12 mouse cellular contexts compared by ENCODE assay signal in the genomic region with DNA sequence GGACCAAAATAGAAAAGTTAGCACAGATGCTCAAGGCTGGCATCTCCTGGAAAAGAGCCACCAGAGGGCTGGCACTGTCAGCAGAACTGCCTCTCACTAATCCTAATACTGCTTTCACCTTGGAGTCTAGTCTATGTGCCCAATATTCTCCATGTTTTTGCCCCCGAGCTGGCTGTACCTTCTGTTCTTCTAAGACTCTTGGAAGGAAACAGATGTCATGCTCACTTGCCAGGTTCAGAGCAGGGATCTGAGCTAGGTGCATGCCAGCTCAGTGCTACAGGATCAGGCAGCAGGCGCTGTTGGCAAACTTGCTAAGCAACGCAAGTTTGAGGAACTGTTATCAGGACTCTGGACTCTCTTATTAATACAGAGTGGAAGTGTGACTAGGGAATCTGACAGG.
A peak's percentile ranks its signal among the peaks of the same experiment; 100 is the strongest.
DNase-seq lines count a peak whose midpoint lies in the region; ATAC-seq lines count a peak whose summit lies in the region.
"Had no signal": no experiment of that assay in that cellular context is flagged by ENCODE, and none has a peak within 500 bp of the region (broad histone marks: within the 10 kb centered on the region; RNA-seq: fewer than 3 reads in every experiment).

No protein-coding gene starts in this region.

- H3K9me3 ChIP-seq in kidney, embryonic 14.5 days (ENCODE audit: control insufficient read depth, low read length) = no peaks in the 10 kb centered on the region

- H3K27me3 ChIP-seq in kidney, embryonic 14.5 days (ENCODE audit: control insufficient read depth, insufficient read depth, low read length) = no peaks in the 10 kb centered on the region

- ATAC-seq in kidney, embryonic 14.5 days (ENCODE audit: low FRiP score, low TSS enrichment) = no peak
- ATAC-seq: activated CD4-positive, CD25-positive, alpha-beta regulatory T cell, adult 4 months had no signal

- no peaks in the 10 kb centered on the region for H3K4me1 ChIP-seq in kidney, embryonic 14.5 days (ENCODE audit: control insufficient read depth, insufficient read depth, low read length)

- H3K27ac ChIP-seq in kidney, embryonic 14.5 days (ENCODE audit: low read depth, low read length) = no peak overlapping the region
- H3K27ac ChIP-seq: layer of hippocampus, adult 2 months had no signal

- H3K36me3 ChIP-seq in kidney, embryonic 14.5 days (ENCODE audit: control insufficient read depth, insufficient read depth, low read length) = no peaks in the 10 kb centered on the region

- peak; percentile 5 for DNase-seq in layer of hippocampus, adult 11-12 months (ENCODE audit: low spot score)
- no peak for DNase-seq in layer of hippocampus, postnatal 25 days (ENCODE audit: extremely low spot score in 1 of 2, low spot score in 1 of 2)
- DNase-seq in cerebellum, postnatal 36 days = peak; percentile 24 to 48
- DNase-seq in layer of hippocampus, postnatal 14 days (ENCODE audit: low spot score in 2 of 2) = peak; percentile 9 to 44
- DNase-seq in skeletal muscle tissue, adult 2 months (ENCODE audit: low read depth, low spot score) = peak; percentile 49
- DNase-seq in ovary, postnatal 10 days (ENCODE audit: low spot score) = no peak
- no peak for DNase-seq in lung, postnatal 14 days
- DNase-seq: lung, adult 2 months; retina, postnatal 1 day had no signal

- no peak overlapping the region for H3K4me2 ChIP-seq in kidney, embryonic 14.5 days (replicated peaks; ENCODE audit: low read depth, low read length)

- 90% methylated on average over 3 of the region's 3 CpGs for WGBS in kidney, embryonic 14.5 days

- H3K9ac ChIP-seq in kidney, embryonic 14.5 days (ENCODE audit: low read depth, low read length) = no peak overlapping the region

- H3K4me3 ChIP-seq in kidney, embryonic 14.5 days (ENCODE audit: low read length) = no peak overlapping the region
- H3K4me3 ChIP-seq: layer of hippocampus, adult 2 months had no signal

Comparison
In these comparisons a context has a peak if more than half of its experiments do, and no peak if none do; other contexts are left out.
1. DNase-seq: peak in layer of hippocampus, adult 11-12 months (single experiment), cerebellum, postnatal 36 days (2 of 2), layer of hippocampus, postnatal 14 days (2 of 2) and skeletal muscle tissue, adult 2 months (single experiment); none in layer of hippocampus, postnatal 25 days (0 of 2), ovary, postnatal 10 days (single experiment) and lung, postnatal 14 days (single experiment).